Mouse (Mus musculus) MEL (cell line): ENCODE data around the gene Slfn9. TPM values are rescaled to one million over a fixed set of nuclear protein-coding genes. Genes with fewer than 3 reads are reported as not detected.

Experiments
- DNase-seq: peaks from one replicate; pipeline ENCODE4 v3.0.0; 2011; ENCODE audit warnings: low read depth, low spot score
- H3K27ac ChIP-seq: 2 replicates; pipeline ENCODE4 v1.5.1; 2012; ENCODE audit warnings: low read depth, mild to moderate bottlenecking, control low read depth, low read length, moderate library complexity; ENCODE audit not compliant: control insufficient read depth
- H3K27me3 ChIP-seq, 2 experiments: fragments of 150-350 bp in 1 of 2; sonication (generic) in 1 of 2; 2 replicates each; pipeline ENCODE4 v1.6.1; 2012; ENCODE audit warnings: low read length in 2 of 2, mild to moderate bottlenecking in 2 of 2, improper control_type of control experiment in 1 of 2, moderate library complexity in 1 of 2; ENCODE audit not compliant: insufficient read depth in 2 of 2, control insufficient read depth in 1 of 2
- H3K36me3 ChIP-seq, 2 experiments: 2 replicates each; pipeline ENCODE4 v1.6.1; 2012 to 2014; ENCODE audit warnings: low read length in 2 of 2, improper control_type of control experiment in 1 of 2, inconsistent platforms in 1 of 2, mild to moderate bottlenecking in 1 of 2; ENCODE audit not compliant: insufficient read depth in 2 of 2, control insufficient read depth in 1 of 2
- H3K4me1 ChIP-seq, 2 experiments: fragments of 150-350 bp in 1 of 2; sonication (generic) in 1 of 2; 2 replicates each; pipeline ENCODE4 v1.6.1; 2012; ENCODE audit warnings: low read length in 2 of 2, improper control_type of control experiment in 1 of 2, mild to moderate bottlenecking in 1 of 2; ENCODE audit not compliant: insufficient read depth in 2 of 2, control insufficient read depth in 1 of 2
- H3K4me3 ChIP-seq, 2 experiments: fragments of 150-350 bp in 1 of 2; sonication (generic) in 1 of 2; 2 replicates each; pipeline ENCODE4 v1.5.1; 2012; ENCODE audit warnings: low read depth in 2 of 2, low read length in 2 of 2, mild to moderate bottlenecking in 2 of 2, moderate library complexity in 2 of 2, control low read depth in 1 of 2, improper control_type of control experiment in 1 of 2; ENCODE audit not compliant: control insufficient read depth in 1 of 2, insufficient read depth in 1 of 2
- H3K79me2 ChIP-seq: 2 replicates; pipeline ENCODE4 v1.6.1; 2012; ENCODE audit warnings: mild to moderate bottlenecking, low read length, moderate library complexity; ENCODE audit not compliant: control insufficient read depth, poor library complexity, insufficient read depth
- H3K9ac ChIP-seq: 2 replicates; pipeline ENCODE4 v1.6.1; 2012; ENCODE audit warnings: low read depth, mild to moderate bottlenecking, control low read depth, low read length, moderate library complexity; ENCODE audit not compliant: control insufficient read depth, poor library complexity, severe bottlenecking
- H3K9me3 ChIP-seq: fragments of 150-350 bp; sonication (generic); replicated peaks from 2 replicates; pipeline ENCODE4 v1.6.1; 2012; ENCODE audit warnings: mild to moderate bottlenecking, low read length, improper control_type of control experiment, moderate library complexity; ENCODE audit not compliant: insufficient read depth
- BHLHE40 ChIP-seq: IDR thresholded peaks from 2 replicates; pipeline ENCODE4 v1.6.1; 2012; ENCODE audit warnings: low read depth, mild to moderate bottlenecking, inconsistent platforms, low read length, improper control_type of control experiment, borderline replicate concordance
- CHD1 ChIP-seq: IDR thresholded peaks from 2 replicates; pipeline ENCODE4 v1.6.1; 2012; ENCODE audit warnings: low read depth, mild to moderate bottlenecking, inconsistent platforms, low read length, improper control_type of control experiment
- CTCF ChIP-seq, 3 experiments: IDR thresholded peaks in 2 of 3; conservative IDR thresholded peaks in 1 of 3; 2 replicates each; pipeline ENCODE4 v1.5.1; 2011 to 2012; ENCODE audit warnings: low read length in 3 of 3, low read depth in 2 of 3, mild to moderate bottlenecking in 2 of 3, improper control_type of control experiment in 1 of 3, inconsistent platforms in 1 of 3, mixed read lengths in 1 of 3, moderate library complexity in 1 of 3; ENCODE audit not compliant: control insufficient read depth in 1 of 3, insufficient read depth in 1 of 3, poor library complexity in 1 of 3, severe bottlenecking in 1 of 3
- ETS1 ChIP-seq: IDR thresholded peaks from 2 replicates; pipeline ENCODE4 v1.6.1; 2012; ENCODE audit warnings: low read depth, mild to moderate bottlenecking, inconsistent platforms, low read length, improper control_type of control experiment, moderate library complexity
- GATA1 ChIP-seq: IDR thresholded peaks from 2 replicates; pipeline ENCODE4 v1.6.1; 2011; ENCODE audit warnings: low read depth, low read length, improper control_type of control experiment
- HCFC1 ChIP-seq: IDR thresholded peaks from 2 replicates; pipeline ENCODE4 v1.6.1; 2012; ENCODE audit warnings: low read depth, mild to moderate bottlenecking, inconsistent platforms, low read length, improper control_type of control experiment, moderate library complexity
- JUND ChIP-seq: IDR thresholded peaks from 2 replicates; pipeline ENCODE4 v1.6.1; 2011; ENCODE audit warnings: low read depth, mild to moderate bottlenecking, improper control_type of control experiment, low read length
- MAFK ChIP-seq: IDR thresholded peaks from 2 replicates; pipeline ENCODE4 v1.6.1; 2011; ENCODE audit warnings: low read depth, mild to moderate bottlenecking, low read length, improper control_type of control experiment, borderline replicate concordance
- MEF2A ChIP-seq: IDR thresholded peaks from 2 replicates; pipeline ENCODE4 v1.6.1; 2014; ENCODE audit warnings: low read depth, mild to moderate bottlenecking, inconsistent platforms, low read length, improper control_type of control experiment; ENCODE audit not compliant: poor library complexity, insufficient replicate concordance, severe bottlenecking; ENCODE audit errors: extremely low read depth
- NRF1 ChIP-seq: IDR thresholded peaks from 2 replicates; pipeline ENCODE4 v1.6.1; 2014; ENCODE audit warnings: low read depth, mild to moderate bottlenecking, inconsistent platforms, low read length, improper control_type of control experiment, moderate library complexity; ENCODE audit not compliant: poor library complexity, insufficient read depth, severe bottlenecking
- POLR2A ChIP-seq, 2 experiments: IDR thresholded peaks; 2 replicates each; pipeline ENCODE4 v1.6.1; 2011 to 2012; ENCODE audit warnings: low read length in 2 of 2, mild to moderate bottlenecking in 2 of 2, control low read depth in 1 of 2, improper control_type of control experiment in 1 of 2, low read depth in 1 of 2, moderate library complexity in 1 of 2; ENCODE audit not compliant: control insufficient read depth in 1 of 2, insufficient read depth in 1 of 2, poor library complexity in 1 of 2
- POLR2AphosphoS2 ChIP-seq: IDR thresholded peaks from 2 replicates; pipeline ENCODE4 v1.6.1; 2011; ENCODE audit warnings: low read length, improper control_type of control experiment
- POLR2AphosphoS5 ChIP-seq: IDR thresholded peaks from 2 replicates; pipeline ENCODE4 v1.6.1; 2012; ENCODE audit warnings: low read depth, borderline replicate concordance, mild to moderate bottlenecking, inconsistent platforms, low read length, moderate library complexity, mixed read lengths
- RAD21 ChIP-seq: IDR thresholded peaks from 2 replicates; pipeline ENCODE4 v1.6.1; 2011; ENCODE audit warnings: mild to moderate bottlenecking, low read depth, low read length, improper control_type of control experiment
- SIN3A ChIP-seq: IDR thresholded peaks from 2 replicates; pipeline ENCODE4 v1.6.1; 2012; ENCODE audit warnings: low read length, improper control_type of control experiment, inconsistent platforms
- SMC3 ChIP-seq: IDR thresholded peaks from 2 replicates; pipeline ENCODE4 v1.6.1; 2011; ENCODE audit warnings: low read depth, low read length, improper control_type of control experiment
- TCF12 ChIP-seq: IDR thresholded peaks from 2 replicates; pipeline ENCODE4 v1.6.1; 2014; ENCODE audit warnings: low read depth, mild to moderate bottlenecking, inconsistent platforms, low read length, improper control_type of control experiment, moderate library complexity
- USF1 ChIP-seq: IDR thresholded peaks from 2 replicates; pipeline ENCODE4 v1.6.1; 2014; ENCODE audit warnings: low read depth, mild to moderate bottlenecking, inconsistent platforms, low read length, improper control_type of control experiment, moderate library complexity
- ZKSCAN1 ChIP-seq: IDR thresholded peaks from 2 replicates; pipeline ENCODE4 v1.6.1; 2012; ENCODE audit warnings: low read depth, mild to moderate bottlenecking, inconsistent platforms, low read length, improper control_type of control experiment, moderate library complexity
- ZNF384 ChIP-seq: IDR thresholded peaks from 2 replicates; pipeline ENCODE4 v1.6.1; 2012; ENCODE audit warnings: low read depth, mild to moderate bottlenecking, inconsistent platforms, low read length, improper control_type of control experiment
- polyA plus RNA-seq, 2 experiments: library from polyadenylated mRNA; stranded (reverse) in 1 of 2; unstranded in 1 of 2; fragments of >175 nt in 1 of 2; fragments of >200 nt in 1 of 2; gene quantifications; 2 replicates each; pipeline versions ENCODE4 v1.2.1 to v1.2.4; 2012; ENCODE audit warnings: low replicate concordance in 2 of 2, low read depth in 1 of 2; ENCODE audit not compliant: insufficient read length in 2 of 2, insufficient read depth in 1 of 2, missing spikeins in 1 of 2
- total RNA-seq: library from RNA; depleted of rRNA; stranded (reverse); fragments of 300-350 nt; gene quantifications from 2 replicates; pipeline ENCODE4 v1.2.3, GENCODE M21; 2012

Slfn9 gene
- total and polyA plus RNA-seq, 3 experiments = 3.5 to 3.7 TPM; not detected in 1

DNA sequence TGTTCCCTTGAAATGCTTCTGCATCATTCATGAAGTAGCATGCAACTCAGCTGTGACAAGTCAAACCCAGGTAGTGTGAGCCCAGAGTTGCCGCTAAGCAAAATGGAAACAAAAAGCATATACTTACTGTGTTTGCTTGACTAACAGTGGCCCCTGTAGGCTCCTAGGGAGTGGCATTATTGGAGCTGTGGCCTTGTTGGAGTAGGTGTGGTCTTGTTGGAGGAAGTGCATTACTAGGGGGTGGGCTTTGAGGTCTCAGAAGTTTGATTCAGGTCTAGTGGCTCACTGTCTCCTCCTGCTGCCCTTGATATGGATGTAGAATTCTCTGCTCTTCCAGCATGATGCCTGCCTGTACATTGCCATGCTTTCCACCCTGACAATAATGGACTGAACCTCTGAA is 48.7 kb upstream of the Slfn9 start:
- no peak overlapping the region for H3K9ac ChIP-seq
- no peak for TF ChIP-seq MAFK
- TF ChIP-seq JUND = no peak
- no peak for TF ChIP-seq HCFC1
- TF ChIP-seq CTCF (IDR thresholded peaks at IDR 0.05 in 2 of 3, conservative IDR thresholded peaks at IDR 0.05 in 1 of 3; ENCODE audit: control insufficient read depth in 1 of 3, insufficient read depth in 1 of 3, low read depth in 2 of 3, low read length in 3 of 3, poor library complexity in 1 of 3, severe bottlenecking in 1 of 3) = peak in 1 of 3 experiments; percentile 16; a peak in 2 of 6 replicates
- TF ChIP-seq RAD21 = peak; percentile 4; the same call in 1 of the 2 replicates
- TF ChIP-seq SIN3A = no peak
- no peak for TF ChIP-seq ZNF384
- TF ChIP-seq ETS1 = no peak
- TF ChIP-seq TCF12 = no peak
- TF ChIP-seq NRF1 = no peak
- TF ChIP-seq MEF2A = no peak
- TF ChIP-seq BHLHE40 = no peak
- TF ChIP-seq POLR2A (IDR thresholded peaks at IDR 0.05; ENCODE audit: control insufficient read depth in 1 of 2, insufficient read depth in 1 of 2, low read depth in 1 of 2, low read length in 2 of 2, poor library complexity in 1 of 2) = no peak
- H3K4me1 ChIP-seq = peaks cover 0 to 6% of the 10 kb centered on the region in 2 experiments; a peak in 1 of 4 replicates
- H3K4me3 ChIP-seq = no peak overlapping the region
- DNase-seq = peak; percentile 71
- no peaks in the 10 kb centered on the region for H3K27me3 ChIP-seq
- H3K27ac ChIP-seq = no peak overlapping the region
- no peaks in the 10 kb centered on the region for H3K79me2 ChIP-seq
- H3K9me3 ChIP-seq = no peaks in the 10 kb centered on the region
- H3K36me3 ChIP-seq = no peaks in the 10 kb centered on the region; a peak in 1 of 4 replicates

DNA sequence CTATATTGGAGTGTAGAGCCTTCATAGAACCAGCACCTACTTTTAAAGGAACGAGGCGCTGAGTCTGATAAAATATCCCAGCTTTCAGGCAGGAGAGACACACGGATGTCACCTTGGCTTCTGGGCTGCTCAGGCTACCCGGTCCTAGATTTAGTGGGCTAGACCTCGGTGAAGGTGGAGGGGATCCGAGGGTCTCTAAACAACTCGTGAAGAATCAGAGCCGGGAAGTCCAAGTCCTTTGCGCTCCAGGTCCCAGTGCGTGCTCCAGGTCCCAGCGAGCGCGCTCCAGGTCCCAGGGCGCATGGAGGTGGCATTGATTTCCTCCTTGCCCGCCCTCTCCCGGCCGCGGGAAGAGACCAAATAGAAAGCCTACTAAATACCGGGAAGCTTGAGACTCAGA is 48.2 kb upstream of the Slfn9 start:
- Histone ChIP-seq H3K36me3 (no peaks in the 10 kb centered on the region; a peak in 1 of 4 replicates), H3K9me3 (no peaks in the 10 kb centered on the region), H3K9ac (no peak overlapping the region), H3K27me3 (no peaks in the 10 kb centered on the region), H3K4me1 (peaks cover 0 to 6% of the 10 kb centered on the region in 2 experiments; a peak in 1 of 4 replicates), H3K79me2 (no peaks in the 10 kb centered on the region), H3K4me3 (no peak overlapping the region), H3K27ac (no peak overlapping the region)
- DNase-seq = no peak
- TF ChIP-seq CHD1 (no peak), ZKSCAN1 (no peak), GATA1 (no peak), POLR2AphosphoS2 (no peak), ETS1 (no peak), USF1 (no peak), SIN3A (no peak), BHLHE40 (no peak), SMC3 (no peak), POLR2AphosphoS5 (no peak), CTCF (IDR thresholded peaks at IDR 0.05 in 2 of 3, conservative IDR thresholded peaks at IDR 0.05 in 1 of 3; ENCODE audit: control insufficient read depth in 1 of 3, insufficient read depth in 1 of 3, low read depth in 2 of 3, low read length in 3 of 3, poor library complexity in 1 of 3, severe bottlenecking in 1 of 3) (no peak)
